Mouse (Mus musculus): ENCODE measurements around the gene D430041D05Rik.

DNA sequence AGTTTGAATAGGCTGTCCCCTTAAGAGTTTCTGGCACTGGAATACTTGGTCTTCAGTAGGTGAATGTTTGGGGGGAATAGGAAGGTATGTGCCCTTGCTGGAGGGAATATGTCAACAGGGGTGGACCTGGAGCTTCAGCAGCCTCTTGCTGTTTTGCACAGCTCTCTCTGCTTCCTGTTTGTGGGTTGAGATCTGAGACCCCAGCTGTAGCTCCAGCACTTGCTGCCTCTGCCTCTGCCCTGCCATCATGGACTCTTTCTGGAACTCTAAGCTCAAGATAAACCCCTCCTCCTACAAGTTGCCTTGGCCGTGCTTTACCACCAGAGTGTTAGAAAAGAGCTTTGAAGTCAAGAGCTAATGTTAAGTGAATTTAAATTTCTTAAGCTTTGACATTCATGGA, 35.2 kb upstream of the D430041D05Rik start:
- TF ChIP-seq GATA1 (IDR thresholded peaks at IDR 0.05; ENCODE audit: low read length) (no peak), TAL1 (IDR thresholded peaks at IDR 0.05; ENCODE audit: low read length) (no peak)

All from erythroblast, embryonic 14.5 days (primary cell).